Mouse (Mus musculus): Measurements from ENCODE around the gene Pyy. TPM values are rescaled to one million over a fixed set of nuclear protein-coding genes. Genes with fewer than 3 reads are reported as not detected.
A peak's percentile ranks its signal among the peaks of the same experiment; 100 is the strongest.

Pyy gene
- polyA plus RNA-seq, 1 experiment = not detected

GRCm38 (mm10) chr11:102061236-102061940 lies 46.2 kb downstream of the Pyy start:
- Histone ChIP-seq H3K4me2 (ENCODE audit: low read depth) (no peak overlapping the region), H3K4me3 (no peak overlapping the region), H3K27me3 (ENCODE audit: control insufficient read depth, insufficient read depth, insufficient read length) (peaks cover 10% of the 10 kb centered on the region)

More at GRCm38 (mm10) chr11:102061236-102061940, 46.2 kb downstream of the Pyy start:
- Histone ChIP-seq H3K36me3 (ENCODE audit: control insufficient read depth, insufficient read depth) (no peaks in the 10 kb centered on the region), H3ac (ENCODE audit: control insufficient read depth, insufficient read length) (no peak overlapping the region), H3K79me2 (ENCODE audit: control insufficient read depth, insufficient read depth) (no peaks in the 10 kb centered on the region)
- TF ChIP-seq MYOD1 (IDR thresholded peaks at IDR 0.05; ENCODE audit: control insufficient read depth in 1 of 3, insufficient read length in 2 of 3, low read depth in 2 of 3) = no peak
- TF ChIP-seq MAX (IDR thresholded peaks at IDR 0.05; ENCODE audit: low read depth) = no peak
- peak; percentile 50 for TF ChIP-seq USF1 (IDR thresholded peaks at IDR 0.05; ENCODE audit: low read depth)
- TF ChIP-seq SRF (IDR thresholded peaks at IDR 0.05; ENCODE audit: control insufficient read depth, insufficient read length, low read depth) = no peak

Other genes with a start within 250 kb of the Pyy start
- gene Meox1, start 213.5 kb downstream of the Pyy start, polyA plus RNA-seq (2012; fragmentation: generic; extraction: Trizol) = 0.16 TPM
- 0.25 TPM for gene Sost, start 140.8 kb downstream of the Pyy start, polyA plus RNA-seq (2012; fragmentation: generic; extraction: Trizol)
- not detected for gene Cfap97d1, start 123.6 kb downstream of the Pyy start, polyA plus RNA-seq (2012; fragmentation: generic; extraction: Trizol)
- gene Dusp3, start 120.8 kb downstream of the Pyy start, polyA plus RNA-seq (2012; fragmentation: generic; extraction: Trizol) = 81.1 TPM
- 2.1 TPM for gene Mpp3, start 79.4 kb downstream of the Pyy start, polyA plus RNA-seq (2012; fragmentation: generic; extraction: Trizol)
- not detected for gene Cd300lg, start 66.3 kb downstream of the Pyy start, polyA plus RNA-seq (2012; fragmentation: generic; extraction: Trizol)
- gene Mpp2, start 19.3 kb downstream of the Pyy start, polyA plus RNA-seq (2012; fragmentation: generic; extraction: Trizol) = 4.3 TPM
- not detected for gene Ppy, start 6.5 kb downstream of the Pyy start, polyA plus RNA-seq (2012; fragmentation: generic; extraction: Trizol)
- not detected for gene Nags, start 37.7 kb upstream of the Pyy start, polyA plus RNA-seq (2012; fragmentation: generic; extraction: Trizol)
- gene Tmem101, start 48.6 kb upstream of the Pyy start, polyA plus RNA-seq (2012; fragmentation: generic; extraction: Trizol) = 37.7 TPM
- 33.1 TPM for gene Lsm12, start 77.5 kb upstream of the Pyy start, polyA plus RNA-seq (2012; fragmentation: generic; extraction: Trizol)
- 58.1 TPM for gene G6pc3, start 81.8 kb upstream of the Pyy start, polyA plus RNA-seq (2012; fragmentation: generic; extraction: Trizol)
- 77.3 TPM for gene Hdac5, start 122.3 kb upstream of the Pyy start, polyA plus RNA-seq (2012; fragmentation: generic; extraction: Trizol)
- 4.4 TPM for gene BC030867, start 141.1 kb upstream of the Pyy start, polyA plus RNA-seq (2012; fragmentation: generic; extraction: Trizol)
- gene Asb16, start 160.9 kb upstream of the Pyy start, polyA plus RNA-seq (2012; fragmentation: generic; extraction: Trizol) = 5.1 TPM
- 39.5 TPM for gene Tmub2, start 177.1 kb upstream of the Pyy start, polyA plus RNA-seq (2012; fragmentation: generic; extraction: Trizol)
- gene Atxn7l3, start 188.8 kb upstream of the Pyy start, polyA plus RNA-seq (2012; fragmentation: generic; extraction: Trizol) = 39.5 TPM
- 58.6 TPM for gene Ubtf, start 211.9 kb upstream of the Pyy start, polyA plus RNA-seq (2012; fragmentation: generic; extraction: Trizol)